In genomic region chr9:69303346-69303944, GRCm38 (mm10) we compare ENCODE assay signal across 19 mouse cellular contexts.
DNase-seq lines count a peak whose midpoint lies in the region; ATAC-seq and TF ChIP-seq lines count a peak whose summit lies in the region.
"Had no signal": no experiment of that assay in that cellular context is flagged by ENCODE, and none has a peak within 500 bp of the region (broad histone marks: within the 10 kb centered on the region; RNA-seq: fewer than 3 reads in every experiment).

No protein-coding gene starts in this region.

- H3K36me3 ChIP-seq in forebrain, embryonic 11.5 days (ENCODE audit: control insufficient read depth, insufficient read depth, low read length): no peaks in the 10 kb centered on the region
- no peaks in the 10 kb centered on the region for H3K36me3 ChIP-seq in forebrain, embryonic 16.5 days (ENCODE audit: control insufficient read depth, insufficient read depth)
- no peaks in the 10 kb centered on the region for H3K36me3 ChIP-seq in liver, postnatal 0 days (replicated peaks; ENCODE audit: insufficient read depth, low read length)
- H3K36me3 ChIP-seq in liver, embryonic 12.5 days: no peaks in the 10 kb centered on the region
- no peaks in the 10 kb centered on the region for H3K36me3 ChIP-seq in midbrain, embryonic 15.5 days (replicated peaks)
- H3K36me3 ChIP-seq in midbrain, embryonic 10.5 days: no peaks in the 10 kb centered on the region
- H3K36me3 ChIP-seq in limb, embryonic 10.5 days: no peaks in the 10 kb centered on the region
- H3K36me3 ChIP-seq: embryonic facial prominence, embryonic 12.5 days; forebrain, embryonic 15.5 days; heart, embryonic 13.5 days; hindbrain, embryonic 12.5 days had no signal

- TF ChIP-seq CTCF in liver, postnatal 0 days (IDR thresholded peaks at IDR 0.05; ENCODE audit: low read depth): no peak

- H3K4me2 ChIP-seq in forebrain, embryonic 11.5 days (ENCODE audit: low read depth, low read length, severe bottlenecking): no peak overlapping the region
- H3K4me2 ChIP-seq in forebrain, embryonic 16.5 days (ENCODE audit: low read length): no peak overlapping the region
- H3K4me2 ChIP-seq in liver, postnatal 0 days (ENCODE audit: low read depth, low read length): no peak overlapping the region
- no peak overlapping the region for H3K4me2 ChIP-seq in liver, embryonic 12.5 days
- H3K4me2 ChIP-seq in midbrain, embryonic 15.5 days: no peak overlapping the region
- H3K4me2 ChIP-seq: embryonic facial prominence, embryonic 12.5 days; forebrain, embryonic 15.5 days; heart, embryonic 13.5 days; hindbrain, embryonic 12.5 days had no signal

- peaks cover 2% of the 10 kb centered on the region; the same call in 1 of the 2 replicates for H3K27me3 ChIP-seq in forebrain, embryonic 11.5 days (ENCODE audit: control insufficient read depth, insufficient read depth, low read length)
- peaks cover 3% of the 10 kb centered on the region for H3K27me3 ChIP-seq in forebrain, embryonic 16.5 days (replicated peaks; ENCODE audit: control insufficient read depth, insufficient read depth, low read length)
- no peaks in the 10 kb centered on the region for H3K27me3 ChIP-seq in liver, postnatal 0 days (ENCODE audit: insufficient read depth, low read length)
- H3K27me3 ChIP-seq in liver, embryonic 12.5 days (replicated peaks): peaks cover 5% of the 10 kb centered on the region; the same call in 1 of the 2 replicates
- no peaks in the 10 kb centered on the region for H3K27me3 ChIP-seq in midbrain, embryonic 15.5 days (replicated peaks)
- peaks cover 24% of the 10 kb centered on the region for H3K27me3 ChIP-seq in midbrain, embryonic 10.5 days (ENCODE audit: low read depth, poor library complexity, severe bottlenecking)
- H3K27me3 ChIP-seq in limb, embryonic 10.5 days (ENCODE audit: low read depth, poor library complexity, severe bottlenecking): peaks cover 11% of the 10 kb centered on the region; the same call in 1 of the 2 replicates
- H3K27me3 ChIP-seq: embryonic facial prominence, embryonic 12.5 days; forebrain, embryonic 15.5 days; heart, embryonic 13.5 days had no signal

- ATAC-seq in forebrain, embryonic 11.5 days (replicated peaks; ENCODE audit: low FRiP score): 0 out of 2 replicates have a peak, but pooled peaks have one; percentile 39
- no peak for ATAC-seq in forebrain, embryonic 16.5 days
- ATAC-seq in liver, postnatal 0 days: no peak
- ATAC-seq in liver, embryonic 12.5 days: no peak
- ATAC-seq in midbrain, embryonic 15.5 days (replicated peaks): 0 out of 2 replicates have a peak, but pooled peaks have one; percentile 42
- ATAC-seq: forebrain, embryonic 15.5 days; hindbrain, embryonic 16.5 days had no signal

- H3K9me3 ChIP-seq in forebrain, embryonic 11.5 days (ENCODE audit: control insufficient read depth, low read length): no peaks in the 10 kb centered on the region
- H3K9me3 ChIP-seq in forebrain, embryonic 16.5 days (ENCODE audit: control insufficient read depth, low read length): no peaks in the 10 kb centered on the region
- no peaks in the 10 kb centered on the region for H3K9me3 ChIP-seq in liver, postnatal 0 days (ENCODE audit: low read length)
- no peaks in the 10 kb centered on the region for H3K9me3 ChIP-seq in liver, embryonic 12.5 days (replicated peaks)
- no peaks in the 10 kb centered on the region for H3K9me3 ChIP-seq in midbrain, embryonic 15.5 days
- no peaks in the 10 kb centered on the region for H3K9me3 ChIP-seq in midbrain, embryonic 10.5 days (replicated peaks)
- H3K9me3 ChIP-seq in limb, embryonic 10.5 days (replicated peaks): no peaks in the 10 kb centered on the region
- H3K9me3 ChIP-seq: embryonic facial prominence, embryonic 12.5 days; forebrain, embryonic 15.5 days; heart, embryonic 13.5 days; hindbrain, embryonic 12.5 days had no signal

- 66% methylated on average over 4 of the region's 4 CpGs for WGBS in forebrain, embryonic 11.5 days
- 66% methylated on average over 4 of the region's 4 CpGs for WGBS in forebrain, embryonic 16.5 days
- WGBS in liver, postnatal 0 days (ENCODE audit: insufficient replicate concordance): 82% methylated on average over 4 of the region's 4 CpGs
- WGBS in liver, embryonic 12.5 days (ENCODE audit: insufficient replicate concordance): 65% methylated on average over 4 of the region's 4 CpGs
- 69% methylated on average over 4 of the region's 4 CpGs for WGBS in midbrain, embryonic 15.5 days
- 77% methylated on average over 4 of the region's 4 CpGs for WGBS in midbrain, embryonic 10.5 days
- WGBS in limb, embryonic 10.5 days: 67% methylated on average over 4 of the region's 4 CpGs

- no peak overlapping the region for H3K9ac ChIP-seq in forebrain, embryonic 11.5 days (ENCODE audit: low read length)
- no peak overlapping the region for H3K9ac ChIP-seq in forebrain, embryonic 16.5 days (replicated peaks; ENCODE audit: low read depth, low read length)
- peak overlapping the region; percentile 21; the same call in 1 of the 2 replicates for H3K9ac ChIP-seq in liver, postnatal 0 days (replicated peaks)
- H3K9ac ChIP-seq in liver, embryonic 12.5 days: no peak overlapping the region
- no peak overlapping the region for H3K9ac ChIP-seq in midbrain, embryonic 15.5 days
- H3K9ac ChIP-seq: embryonic facial prominence, embryonic 12.5 days; forebrain, embryonic 15.5 days; heart, embryonic 13.5 days; hindbrain, embryonic 12.5 days had no signal

- no peak overlapping the region for H3K4me3 ChIP-seq in forebrain, embryonic 11.5 days (ENCODE audit: low read depth, low read length)
- H3K4me3 ChIP-seq in forebrain, embryonic 16.5 days (replicated peaks; ENCODE audit: low read length): no peak overlapping the region
- no peak overlapping the region for H3K4me3 ChIP-seq in liver, postnatal 0 days (ENCODE audit: low read depth, low read length)
- H3K4me3 ChIP-seq in liver, embryonic 12.5 days: no peak overlapping the region
- H3K4me3 ChIP-seq in midbrain, embryonic 15.5 days: no peak overlapping the region
- no peak overlapping the region for H3K4me3 ChIP-seq in midbrain, embryonic 10.5 days
- H3K4me3 ChIP-seq in limb, embryonic 10.5 days: no peak overlapping the region
- H3K4me3 ChIP-seq: embryonic facial prominence, embryonic 12.5 days; forebrain, embryonic 15.5 days; heart, embryonic 13.5 days; hindbrain, embryonic 12.5 days had no signal

- TF ChIP-seq EP300 in liver, postnatal 0 days (IDR thresholded peaks at IDR 0.05; ENCODE audit: low read depth): no peak

- no peak overlapping the region for H3K27ac ChIP-seq in forebrain, embryonic 11.5 days (ENCODE audit: low read depth, low read length)
- H3K27ac ChIP-seq in forebrain, embryonic 16.5 days (ENCODE audit: low read length): no peak overlapping the region
- no peak overlapping the region; the same call in 1 of the 2 replicates for H3K27ac ChIP-seq in liver, postnatal 0 days (ENCODE audit: low read depth)
- H3K27ac ChIP-seq in liver, embryonic 12.5 days: no peak overlapping the region
- H3K27ac ChIP-seq in midbrain, embryonic 15.5 days: no peak overlapping the region
- H3K27ac ChIP-seq in midbrain, embryonic 10.5 days (replicated peaks): no peak overlapping the region; the same call in 1 of the 2 replicates
- H3K27ac ChIP-seq in limb, embryonic 10.5 days: peak overlapping the region; percentile 2; the same call in 1 of the 2 replicates
- H3K27ac ChIP-seq: embryonic facial prominence, embryonic 12.5 days; forebrain, embryonic 15.5 days; heart, embryonic 13.5 days; hindbrain, embryonic 12.5 days had no signal

- no peak for DNase-seq in forebrain, embryonic 11.5 days (ENCODE audit: low spot score)
- no peak for DNase-seq in liver, postnatal 0 days
- no peak for DNase-seq in midbrain, embryonic 10.5 days (ENCODE audit: low spot score)
- no peak for DNase-seq in limb, embryonic 10.5 days (ENCODE audit: low spot score)
- no peak for DNase-seq in cerebellum, postnatal 10 days
- DNase-seq: adrenal gland, postnatal 14 days; cerebellum, adult 18-20 months; cerebellum, postnatal 14 days; embryo, embryonic 11 days; gastrocnemius, postnatal 14 days; heart, postnatal 36 days had no signal

- peaks cover 10% of the 10 kb centered on the region; the same call in 1 of the 2 replicates for H3K4me1 ChIP-seq in forebrain, embryonic 11.5 days (replicated peaks; ENCODE audit: control insufficient read depth, insufficient read depth, low read length)
- peaks cover 10% of the 10 kb centered on the region for H3K4me1 ChIP-seq in forebrain, embryonic 16.5 days (replicated peaks; ENCODE audit: control insufficient read depth, insufficient read depth, low read length)
- peaks cover 18% of the 10 kb centered on the region for H3K4me1 ChIP-seq in liver, postnatal 0 days (ENCODE audit: insufficient read depth)
- 0 out of 2 replicates have a peak, but pooled peaks cover 10% of the 10 kb centered on the region for H3K4me1 ChIP-seq in liver, embryonic 12.5 days
- peaks cover 20% of the 10 kb centered on the region for H3K4me1 ChIP-seq in midbrain, embryonic 15.5 days
- H3K4me1 ChIP-seq in midbrain, embryonic 10.5 days: peaks cover 31% of the 10 kb centered on the region
- H3K4me1 ChIP-seq in limb, embryonic 10.5 days: peaks cover 73% of the 10 kb centered on the region

Comparison
In these comparisons a context has a peak if more than half of its experiments do, and no peak if none do; other contexts are left out.
1. ATAC-seq: peak in forebrain, embryonic 11.5 days (single experiment) and midbrain, embryonic 15.5 days (single experiment); none in forebrain, embryonic 16.5 days (single experiment), liver, postnatal 0 days (single experiment) and liver, embryonic 12.5 days (single experiment).